Mouse (Mus musculus) neural tube, embryonic 14.5 days (tissue): Measurements from ENCODE around the gene Moxd1. TPM values are rescaled to one million over a fixed set of nuclear protein-coding genes. Genes with fewer than 3 reads are reported as not detected.

Source experiments
- ATAC-seq: fragments of 200-750 bp; cut with Nextera tagmentation; 2 replicates; pipeline ENCODE4 v1.8.0; 2017; ENCODE audit warnings: low read depth, mild to moderate bottlenecking, moderate TSS enrichment, moderate library complexity
- H3K27ac ChIP-seq: fragments of 300-500 bp; sonication (generic); 2 replicates; pipeline ENCODE4 v1.5.1; 2014; ENCODE audit warnings: low read depth, mild to moderate bottlenecking, control low read depth, low read length, moderate library complexity, mixed read lengths
- H3K27me3 ChIP-seq: fragments of 300-500 bp; sonication (generic); 2 replicates; pipeline ENCODE4 v1.6.1; 2014; ENCODE audit warnings: low read length; ENCODE audit not compliant: control insufficient read depth, insufficient read depth
- H3K36me3 ChIP-seq: fragments of 300-500 bp; sonication (generic); 2 replicates; pipeline ENCODE4 v1.6.1; 2014; ENCODE audit warnings: low read length, mixed read lengths; ENCODE audit not compliant: control insufficient read depth, insufficient read depth
- H3K4me1 ChIP-seq: fragments of 300-500 bp; sonication (generic); 2 replicates; pipeline ENCODE4 v1.6.1; 2014; ENCODE audit warnings: low read length; ENCODE audit not compliant: control insufficient read depth, insufficient read depth
- H3K4me2 ChIP-seq: fragments of 300-500 bp; sonication (generic); 2 replicates; pipeline ENCODE4 v1.6.1; 2014; ENCODE audit warnings: mild to moderate bottlenecking, low read depth, low read length, control low read depth
- H3K4me3 ChIP-seq: fragments of 300-500 bp; sonication (generic); 2 replicates; pipeline ENCODE4 v1.5.1; 2014; ENCODE audit warnings: low read depth, low read length, control low read depth, mixed read lengths
- H3K9ac ChIP-seq: fragments of 300-500 bp; sonication (generic); replicated peaks from 2 replicates; pipeline ENCODE4 v1.6.1; 2014; ENCODE audit warnings: low read depth, mild to moderate bottlenecking, control low read depth, low read length, mixed read lengths
- H3K9me3 ChIP-seq: fragments of 300-500 bp; sonication (generic); 2 replicates; pipeline ENCODE4 v1.6.1; 2016; ENCODE audit warnings: low read length; ENCODE audit not compliant: control insufficient read depth
- whole genome bisulfite sequencing: fragments of 180-500 bp; shearing (Covaris S2); extraction: QIAGEN DNeasy Blood & Tissue Kit; methylation state at CpG from one replicate; pipeline ENCODE4 v1.1.7; 2014; 5-methylcytosine and 5-hydroxymethylcytosine counted together
- polyA plus RNA-seq: library from polyadenylated mRNA; unstranded; fragments of >200 nt; fragmentation: Nextera tagmentation; extraction: Ambion mirVana; gene quantifications from 2 replicates; pipeline ENCODE4 v1.2.1, GENCODE M21; 2014

The Moxd1 gene
- polyA plus RNA-seq, 1 experiment from 2014 or later: 4.0 TPM

DNA sequence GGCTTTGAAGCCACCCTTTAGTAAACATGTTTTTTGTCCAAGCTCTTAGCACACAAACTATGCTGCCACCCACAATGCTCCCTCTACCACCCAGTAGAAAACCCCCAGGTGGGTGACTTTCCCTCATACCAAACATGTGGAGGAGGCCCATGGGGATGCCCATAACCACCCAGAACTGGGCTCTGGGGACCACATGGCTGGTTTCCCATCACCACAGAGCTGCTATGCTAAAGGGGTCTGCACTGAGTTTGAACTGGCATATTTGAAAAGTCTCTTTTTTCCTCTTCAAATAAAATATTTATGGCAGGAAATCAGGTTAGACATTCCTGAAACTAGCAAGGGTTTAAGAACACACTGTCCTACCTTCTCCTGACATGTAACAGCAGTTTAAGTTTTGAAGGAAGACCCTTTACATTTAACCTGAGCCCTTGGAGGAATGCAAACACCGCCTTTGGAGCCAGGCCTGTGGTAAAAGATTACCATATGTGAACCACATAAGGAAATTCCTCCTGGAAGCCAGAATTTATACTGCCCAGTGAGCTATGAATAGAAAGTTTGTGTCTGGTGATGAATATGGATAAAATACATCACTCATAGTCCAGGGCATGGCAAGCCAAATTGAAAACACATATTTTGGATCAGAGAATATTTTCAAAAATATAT is 117.4 kb downstream of the Moxd1 start:
- no peak for ATAC-seq
- H3K4me1 ChIP-seq: no peaks in the 10 kb centered on the region
- no peak overlapping the region for H3K4me3 ChIP-seq
- H3K9me3 ChIP-seq: no peaks in the 10 kb centered on the region
- no peak overlapping the region for H3K27ac ChIP-seq
- WGBS: 75% methylated on average over 1 of the region's 1 CpGs
- H3K9ac ChIP-seq: no peak overlapping the region
- H3K4me2 ChIP-seq: no peak overlapping the region
- H3K27me3 ChIP-seq: no peaks in the 10 kb centered on the region
- H3K36me3 ChIP-seq: no peaks in the 10 kb centered on the region

DNA sequence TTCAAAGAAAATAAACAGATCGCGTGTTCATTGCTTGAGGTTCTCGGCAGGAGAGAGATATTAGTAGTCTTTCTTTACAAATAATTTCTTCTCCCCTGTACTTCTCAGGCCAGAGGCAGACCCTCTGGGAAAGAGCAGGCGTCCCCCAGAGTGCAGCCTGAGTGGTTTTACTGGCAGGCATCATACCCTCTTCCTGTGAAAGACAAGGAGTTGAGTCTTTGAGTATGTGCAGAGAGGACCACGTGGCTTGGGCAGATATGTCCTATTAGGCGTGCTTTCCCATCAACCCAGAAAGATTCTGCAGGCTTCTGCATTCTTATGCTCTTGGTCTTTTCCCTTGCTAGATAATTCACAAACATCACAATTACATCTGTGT is 117.9 kb downstream of the Moxd1 start:
- no peaks in the 10 kb centered on the region for H3K27me3 ChIP-seq
- no peaks in the 10 kb centered on the region for H3K4me1 ChIP-seq
- ATAC-seq: no peak
- no peak overlapping the region for H3K4me3 ChIP-seq
- 86% methylated on average over 6 of the region's 6 CpGs for WGBS
- H3K36me3 ChIP-seq: no peaks in the 10 kb centered on the region
- H3K4me2 ChIP-seq: no peak overlapping the region
- no peak overlapping the region for H3K9ac ChIP-seq
- no peaks in the 10 kb centered on the region for H3K9me3 ChIP-seq
- no peak overlapping the region for H3K27ac ChIP-seq

DNA sequence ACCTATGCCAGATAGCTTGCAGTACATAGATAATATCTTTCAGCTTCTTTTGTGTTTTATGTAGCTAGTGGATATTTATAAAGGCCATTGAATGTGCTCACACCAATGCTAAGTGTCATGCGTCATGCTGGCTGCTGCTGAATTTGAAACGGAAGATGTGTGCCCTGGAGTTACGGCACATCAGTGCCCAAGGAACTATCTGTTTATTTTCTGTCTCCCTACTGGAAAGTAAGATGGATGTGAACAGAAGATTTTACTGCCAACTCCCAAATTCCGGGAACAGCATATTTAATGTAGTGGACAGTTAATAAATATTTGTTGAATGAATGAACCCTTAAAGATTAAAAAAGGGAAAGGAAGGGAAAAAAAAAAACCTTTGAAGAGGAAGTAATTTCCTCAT is 119.8 kb downstream of the Moxd1 start:
- Histone ChIP-seq H3K36me3 (no peaks in the 10 kb centered on the region), H3K9ac (no peak overlapping the region), H3K27ac (no peak overlapping the region), H3K4me3 (no peak overlapping the region), H3K4me1 (no peaks in the 10 kb centered on the region), H3K9me3 (no peaks in the 10 kb centered on the region), H3K27me3 (no peaks in the 10 kb centered on the region), H3K4me2 (no peak overlapping the region)
- ATAC-seq: no peak
- 52% methylated on average over 4 of the region's 4 CpGs for WGBS

Other genes with a start within 250 kb of the Moxd1 start
- gene Taar6, start 237.9 kb upstream of the Moxd1 start, polyA plus RNA-seq: not detected in 2 replicates
- not detected in 2 replicates for gene Taar7a, start 230.0 kb upstream of the Moxd1 start, polyA plus RNA-seq
- gene Taar7b, start 223.6 kb upstream of the Moxd1 start, polyA plus RNA-seq: not detected in 2 replicates
- gene Taar7d, start 196.3 kb upstream of the Moxd1 start, polyA plus RNA-seq: not detected in 2 replicates
- gene Taar7e, start 185.9 kb upstream of the Moxd1 start, polyA plus RNA-seq: not detected in 2 replicates
- gene Taar7f, start 174.0 kb upstream of the Moxd1 start, polyA plus RNA-seq: not detected in 2 replicates
- not detected in 2 replicates for gene Taar8a, start 147.0 kb upstream of the Moxd1 start, polyA plus RNA-seq
- gene Taar8b, start 131.2 kb upstream of the Moxd1 start, polyA plus RNA-seq: not detected in 2 replicates
- gene Taar8c, start 121.6 kb upstream of the Moxd1 start, polyA plus RNA-seq: not detected in 2 replicates
- not detected in 2 replicates for gene Taar9, start 114.0 kb upstream of the Moxd1 start, polyA plus RNA-seq
- 310 and 368 TPM in 2 replicates for gene Stx7, start 74.2 kb upstream of the Moxd1 start, polyA plus RNA-seq